Mouse (Mus musculus): ENCODE data around the gene Nipsnap3b.

GRCm38 (mm10) chr4:53045807-53046206 lies 34.1 kb downstream of the Nipsnap3b start:
- TF ChIP-seq CTCF (IDR thresholded peaks at IDR 0.05; ENCODE audit: low read depth) (no peak), EP300 (IDR thresholded peaks at IDR 0.05; ENCODE audit: low read depth) (no peak)

Measured in liver, embryonic 14.5 days (tissue).